Mouse (Mus musculus): Measurements from ENCODE around the gene Vmn2r50. TPM values are rescaled to one million over a fixed set of nuclear protein-coding genes. Genes with fewer than 3 reads are reported as not detected.

The Vmn2r50 gene
- polyA plus RNA-seq (2015; fragmentation: Illumina TruSeq; extraction: RNeasy Lipid Tissue Mini Kit (QIAGEN cat#74804); ENCODE audit: insufficient read depth, low read depth, low replicate concordance), result not detected

DNA sequence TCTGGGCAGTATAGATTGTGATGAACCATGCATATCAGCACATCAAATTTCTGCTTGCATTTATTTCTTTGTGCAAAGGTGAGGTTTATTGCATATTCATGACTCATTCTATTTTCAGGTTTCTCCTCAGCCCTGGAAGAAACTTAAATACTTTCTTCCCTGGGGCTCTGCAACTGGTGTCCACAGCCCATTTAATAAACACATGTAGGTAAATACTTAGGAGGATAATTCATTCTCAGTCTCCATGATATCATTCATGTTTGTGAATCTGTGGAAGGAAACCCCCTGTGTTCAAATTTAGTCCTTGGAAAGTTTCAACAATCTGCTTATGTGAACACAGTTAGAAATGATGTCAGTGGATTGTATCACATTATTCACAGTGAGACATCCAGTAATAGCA lies at the start of gene Vmn2r50:
Gene Vmn2r50, minus strand, starts transcription at position 101 of the 400 bp plus-strand sequence.

GRCm38 (mm10) chr7:9992157-9992556 lies 60.9 kb downstream of the Vmn2r50 start, which contains the start of gene Vmn2r49:
TSS of gene Vmn2r49 (minus strand) at chr7:9992257.

Other genes starting within 250 kb of the Vmn2r50 start
- not detected for gene Vmn2r47, start 212.0 kb downstream of the Vmn2r50 start, polyA plus RNA-seq (2015; fragmentation: Illumina TruSeq; extraction: RNeasy Lipid Tissue Mini Kit (QIAGEN cat#74804); ENCODE audit: insufficient read depth, low read depth, low replicate concordance)
- not detected for gene Vmn2r48, start 99.7 kb downstream of the Vmn2r50 start, polyA plus RNA-seq (2015; fragmentation: Illumina TruSeq; extraction: RNeasy Lipid Tissue Mini Kit (QIAGEN cat#74804); ENCODE audit: insufficient read depth, low read depth, low replicate concordance)
- gene Vmn2r49, start 61.0 kb downstream of the Vmn2r50 start, polyA plus RNA-seq (2015; fragmentation: Illumina TruSeq; extraction: RNeasy Lipid Tissue Mini Kit (QIAGEN cat#74804); ENCODE audit: insufficient read depth, low read depth, low replicate concordance), result not detected
- not detected for gene Vmn2r51, start 52.4 kb upstream of the Vmn2r50 start, polyA plus RNA-seq (2015; fragmentation: Illumina TruSeq; extraction: RNeasy Lipid Tissue Mini Kit (QIAGEN cat#74804); ENCODE audit: insufficient read depth, low read depth, low replicate concordance)
- not detected for gene Vmn2r52, start 123.3 kb upstream of the Vmn2r50 start, polyA plus RNA-seq (2015; fragmentation: Illumina TruSeq; extraction: RNeasy Lipid Tissue Mini Kit (QIAGEN cat#74804); ENCODE audit: insufficient read depth, low read depth, low replicate concordance)
- not detected for gene Vmn1r66, start 224.7 kb upstream of the Vmn2r50 start, polyA plus RNA-seq (2015; fragmentation: Illumina TruSeq; extraction: RNeasy Lipid Tissue Mini Kit (QIAGEN cat#74804); ENCODE audit: insufficient read depth, low read depth, low replicate concordance)